In genomic region chr6:104808526-104808925, GRCm38 (mm10) we compare ENCODE assay signal across 15 mouse cellular contexts.
DNase-seq lines count a peak whose midpoint lies in the region; ATAC-seq and TF ChIP-seq lines count a peak whose summit lies in the region.
"Had no signal": no experiment of that assay in that cellular context is flagged by ENCODE, and none has a peak within 500 bp of the region (broad histone marks: within the 10 kb centered on the region; RNA-seq: fewer than 3 reads in every experiment).

No protein-coding gene starts in this region.

- intact Hi-C loops in left cerebral cortex, postnatal 14 days (cut with DNase I) = no loop called here

- WGBS in embryonic facial prominence, embryonic 11.5 days = 62% methylated on average over 4 of the region's 4 CpGs
- 68% methylated on average over 4 of the region's 4 CpGs for WGBS in embryonic facial prominence, embryonic 10.5 days
- WGBS in forebrain, embryonic 14.5 days = 23% methylated on average over 4 of the region's 4 CpGs
- WGBS in neural tube, embryonic 15.5 days = 62% methylated on average over 4 of the region's 4 CpGs

- peak; percentile 2 for DNase-seq in embryonic facial prominence, embryonic 11.5 days (ENCODE audit: low spot score)
- no peak for DNase-seq in embryonic facial prominence, embryonic 10.5 days (ENCODE audit: low spot score)
- peak; percentile 12 to 17 for DNase-seq in left cerebral cortex, postnatal 14 days (ENCODE audit: low spot score in 2 of 2)
- no peak for DNase-seq in left cerebral cortex, adult 8-10 months (ENCODE audit: low spot score in 2 of 2)
- DNase-seq in MEL (ENCODE audit: low read depth, low spot score) = peak; percentile 3
- DNase-seq in forebrain, embryonic 14.5 days (ENCODE audit: low spot score) = peak; percentile 72
- DNase-seq in neural tube, embryonic 10.5 days (ENCODE audit: extremely low spot score, low spot score) = no peak
- DNase-seq: adrenal gland, adult 2 months; heart, adult 2 months; heart, postnatal 14 days; thymus, postnatal 36 days had no signal

- H3K36me3 ChIP-seq in embryonic facial prominence, embryonic 11.5 days (replicated peaks; ENCODE audit: control insufficient read depth, insufficient read depth, low read depth, low read length) = no peaks in the 10 kb centered on the region
- no peaks in the 10 kb centered on the region for H3K36me3 ChIP-seq in embryonic facial prominence, embryonic 10.5 days (replicated peaks)
- H3K36me3 ChIP-seq in MEL (ENCODE audit: control insufficient read depth in 1 of 2, insufficient read depth in 2 of 2, low read length in 2 of 2) = no peaks in the 10 kb centered on the region; a peak in 1 of 4 replicates
- no peaks in the 10 kb centered on the region for H3K36me3 ChIP-seq in forebrain, embryonic 14.5 days (ENCODE audit: control insufficient read depth, insufficient read depth, low read length)
- H3K36me3 ChIP-seq in neural tube, embryonic 15.5 days = no peaks in the 10 kb centered on the region
- H3K36me3 ChIP-seq: limb, embryonic 10.5 days; stomach, embryonic 15.5 days had no signal

- no peak overlapping the region for H3K9ac ChIP-seq in embryonic facial prominence, embryonic 11.5 days (replicated peaks; ENCODE audit: low read length)
- H3K9ac ChIP-seq in MEL (ENCODE audit: control insufficient read depth, low read depth, low read length, poor library complexity, severe bottlenecking) = no peak overlapping the region
- H3K9ac ChIP-seq in forebrain, embryonic 14.5 days (ENCODE audit: low read length) = no peak overlapping the region
- no peak overlapping the region for H3K9ac ChIP-seq in neural tube, embryonic 15.5 days (replicated peaks)
- H3K9ac ChIP-seq: stomach, embryonic 15.5 days had no signal

- no peak overlapping the region for H3K4me2 ChIP-seq in embryonic facial prominence, embryonic 11.5 days (ENCODE audit: low read depth, low read length)
- no peak overlapping the region for H3K4me2 ChIP-seq in forebrain, embryonic 14.5 days (ENCODE audit: low read length)
- no peak overlapping the region for H3K4me2 ChIP-seq in neural tube, embryonic 15.5 days
- H3K4me2 ChIP-seq: stomach, embryonic 15.5 days had no signal

- no peaks in the 10 kb centered on the region for H3K79me2 ChIP-seq in MEL (ENCODE audit: control insufficient read depth, insufficient read depth, low read length, poor library complexity)

- no peak for TF ChIP-seq CTCF in MEL (IDR thresholded peaks at IDR 0.05 in 2 of 3, conservative IDR thresholded peaks at IDR 0.05 in 1 of 3; ENCODE audit: control insufficient read depth in 1 of 3, insufficient read depth in 1 of 3, low read depth in 2 of 3, low read length in 3 of 3, poor library complexity in 1 of 3, severe bottlenecking in 1 of 3)

- TF ChIP-seq EP300 in MEL (IDR thresholded peaks at IDR 0.05; ENCODE audit: low read depth in 1 of 2, low read length in 2 of 2) = peak; percentile 51 to 70; a peak in 2 of 4 replicates

- H3K9me3 ChIP-seq in embryonic facial prominence, embryonic 11.5 days (replicated peaks; ENCODE audit: control insufficient read depth, low read length) = no peaks in the 10 kb centered on the region
- no peaks in the 10 kb centered on the region for H3K9me3 ChIP-seq in embryonic facial prominence, embryonic 10.5 days
- H3K9me3 ChIP-seq in MEL (replicated peaks; ENCODE audit: insufficient read depth, low read length) = no peaks in the 10 kb centered on the region
- no peaks in the 10 kb centered on the region for H3K9me3 ChIP-seq in forebrain, embryonic 14.5 days (replicated peaks; ENCODE audit: control insufficient read depth, low read length)
- no peaks in the 10 kb centered on the region for H3K9me3 ChIP-seq in neural tube, embryonic 15.5 days (replicated peaks)
- H3K9me3 ChIP-seq: limb, embryonic 10.5 days; stomach, embryonic 15.5 days had no signal

- no peak overlapping the region for H3K4me3 ChIP-seq in embryonic facial prominence, embryonic 11.5 days (ENCODE audit: low read depth, low read length)
- no peak overlapping the region for H3K4me3 ChIP-seq in embryonic facial prominence, embryonic 10.5 days
- no peak overlapping the region for H3K4me3 ChIP-seq in MEL (ENCODE audit: control insufficient read depth in 1 of 2, insufficient read depth in 1 of 2, low read depth in 2 of 2, low read length in 2 of 2)
- no peak overlapping the region for H3K4me3 ChIP-seq in forebrain, embryonic 14.5 days (ENCODE audit: low read depth, low read length)
- no peak overlapping the region for H3K4me3 ChIP-seq in neural tube, embryonic 15.5 days (replicated peaks)
- H3K4me3 ChIP-seq: heart, adult 2 months; limb, embryonic 10.5 days; stomach, embryonic 15.5 days had no signal

- no peaks in the 10 kb centered on the region for H3K4me1 ChIP-seq in embryonic facial prominence, embryonic 11.5 days (ENCODE audit: control insufficient read depth, insufficient read depth, low read length)
- no peaks in the 10 kb centered on the region for H3K4me1 ChIP-seq in embryonic facial prominence, embryonic 10.5 days
- H3K4me1 ChIP-seq in MEL (ENCODE audit: control insufficient read depth in 1 of 2, insufficient read depth in 2 of 2, low read length in 2 of 2) = no peaks in the 10 kb centered on the region
- no peaks in the 10 kb centered on the region for H3K4me1 ChIP-seq in forebrain, embryonic 14.5 days (ENCODE audit: control insufficient read depth, insufficient read depth, low read length)
- H3K4me1 ChIP-seq in neural tube, embryonic 15.5 days = no peaks in the 10 kb centered on the region
- H3K4me1 ChIP-seq: limb, embryonic 10.5 days; stomach, embryonic 15.5 days had no signal

- no peak overlapping the region for H3K27ac ChIP-seq in embryonic facial prominence, embryonic 11.5 days (replicated peaks; ENCODE audit: low read depth, low read length)
- H3K27ac ChIP-seq in embryonic facial prominence, embryonic 10.5 days (replicated peaks) = no peak overlapping the region
- H3K27ac ChIP-seq in MEL (ENCODE audit: control insufficient read depth, low read depth, low read length) = no peak overlapping the region
- H3K27ac ChIP-seq in forebrain, embryonic 14.5 days (ENCODE audit: low read depth, low read length) = no peak overlapping the region
- H3K27ac ChIP-seq in neural tube, embryonic 15.5 days (replicated peaks) = no peak overlapping the region
- H3K27ac ChIP-seq: heart, adult 2 months; limb, embryonic 10.5 days; macrophage; stomach, embryonic 15.5 days had no signal

- no peak for TF ChIP-seq RAD21 in MEL (IDR thresholded peaks at IDR 0.05; ENCODE audit: low read depth, low read length)

- ATAC-seq in embryonic facial prominence, embryonic 11.5 days (replicated peaks; ENCODE audit: insufficient number of reproducible peaks, low FRiP score, low TSS enrichment, low read depth) = no peak
- ATAC-seq in forebrain, embryonic 14.5 days = peak; percentile 69
- no peak for ATAC-seq in neural tube, embryonic 15.5 days (ENCODE audit: low FRiP score)

- H3K27me3 ChIP-seq in embryonic facial prominence, embryonic 11.5 days (ENCODE audit: control insufficient read depth, insufficient read depth, low read length) = no peaks in the 10 kb centered on the region
- H3K27me3 ChIP-seq in embryonic facial prominence, embryonic 10.5 days (replicated peaks; ENCODE audit: low read depth, poor library complexity, severe bottlenecking) = no peaks in the 10 kb centered on the region
- H3K27me3 ChIP-seq in MEL (ENCODE audit: control insufficient read depth in 1 of 2, insufficient read depth in 2 of 2, low read length in 2 of 2) = no peaks in the 10 kb centered on the region
- H3K27me3 ChIP-seq in forebrain, embryonic 14.5 days (replicated peaks; ENCODE audit: control insufficient read depth, insufficient read depth, low read length) = no peaks in the 10 kb centered on the region
- no peaks in the 10 kb centered on the region for H3K27me3 ChIP-seq in neural tube, embryonic 15.5 days (replicated peaks)
- H3K27me3 ChIP-seq: stomach, embryonic 15.5 days had no signal

- no peak for TF ChIP-seq POLR2A in MEL (IDR thresholded peaks at IDR 0.05; ENCODE audit: control insufficient read depth in 1 of 2, insufficient read depth in 1 of 2, low read depth in 1 of 2, low read length in 2 of 2, poor library complexity in 1 of 2)

TF ChIP-seq in MEL, 35 proteins besides CTCF, POLR2A, EP300 and RAD21:
- TF ChIP-seq MAX (IDR thresholded peaks at IDR 0.05; ENCODE audit: low read length) (no peak), E2F4 (IDR thresholded peaks at IDR 0.05; ENCODE audit: borderline replicate concordance, low read depth, low read length) (no peak), HCFC1 (IDR thresholded peaks at IDR 0.05; ENCODE audit: low read depth, low read length) (no peak), GATA1 (IDR thresholded peaks at IDR 0.05; ENCODE audit: low read depth, low read length) (peak; percentile 62), CHD1 (IDR thresholded peaks at IDR 0.05; ENCODE audit: low read depth, low read length) (no peak), TCF12 (IDR thresholded peaks at IDR 0.05; ENCODE audit: low read depth, low read length) (peak; percentile 86), ZNF384 (IDR thresholded peaks at IDR 0.05; ENCODE audit: low read depth, low read length) (no peak), MXI1 (IDR thresholded peaks at IDR 0.05; ENCODE audit: low read depth, low read length) (no peak), ETS1 (IDR thresholded peaks at IDR 0.05; ENCODE audit: low read depth, low read length) (0 out of 2 replicates have a peak, but pooled peaks have one; percentile 28), MYB (IDR thresholded peaks at IDR 0.05; ENCODE audit: low read depth, low read length) (no peak), POLR2AphosphoS2 (IDR thresholded peaks at IDR 0.05; ENCODE audit: low read length) (no peak)

Comparison
In these comparisons a context has a peak if more than half of its experiments do, and no peak if none do; other contexts are left out.
1. DNase-seq: peak in embryonic facial prominence, embryonic 11.5 days (single experiment), left cerebral cortex, postnatal 14 days (2 of 2), MEL (single experiment) and forebrain, embryonic 14.5 days (single experiment); none in embryonic facial prominence, embryonic 10.5 days (single experiment), left cerebral cortex, adult 8-10 months (0 of 2) and neural tube, embryonic 10.5 days (single experiment).